Mouse (Mus musculus) left cerebral cortex, postnatal 25 days (tissue): ENCODE data around the gene Itga11. TPM values are rescaled to one million over a fixed set of nuclear protein-coding genes. Genes with fewer than 3 reads are reported as not detected.

ENCODE experiments used
- total RNA-seq, 2 experiments: library from RNA; stranded (reverse); gene quantifications; 2 replicates each; pipeline ENCODE4 v1.2.3; 2021

Itga11 gene
- total RNA-seq, 2 experiments from 2014 or later: 2.1 to 3.3 TPM

Other genes with a start within 250 kb of the Itga11 start
- gene Coro2b, start 140.8 kb upstream of the Itga11 start, total RNA-seq: 100 to 1,000 TPM; 183 to 184 TPM
- gene Fem1b, start 134.1 kb downstream of the Itga11 start, total RNA-seq: 100 to 1,000 TPM; 103 to 115 TPM
- gene Cln6, start 161.0 kb downstream of the Itga11 start, total RNA-seq: 10 to 100 TPM in 1 of 2 experiments, 1 to 10 TPM in 1; 9.2 to 10.5 TPM
- gene Calml4, start 180.3 kb downstream of the Itga11 start, total RNA-seq: 1 to 10 TPM; 1.4 to 2.7 TPM